Comparison of ENCODE assay signal across 28 mouse cellular contexts in the genomic region with DNA sequence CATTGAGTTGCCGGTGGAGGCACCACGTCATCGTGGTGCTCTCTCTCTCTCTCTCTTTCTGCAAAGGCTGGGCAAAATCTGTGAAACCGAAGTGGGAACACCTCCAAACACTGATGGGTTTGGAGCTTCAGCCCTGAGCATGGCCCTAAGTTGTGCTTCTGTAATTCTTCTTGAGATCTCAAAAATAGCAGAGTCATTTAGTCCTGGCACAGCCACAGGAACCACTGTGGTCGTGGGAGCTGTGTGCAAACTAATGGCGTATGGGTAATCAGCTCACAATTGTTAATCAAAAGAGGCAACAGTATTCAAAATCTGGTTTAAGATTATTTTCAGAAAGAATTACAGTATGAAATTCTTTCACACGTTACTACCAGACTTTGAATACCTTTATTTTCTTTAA.
"Had no signal": no experiment of that assay in that cellular context is flagged by ENCODE, and none has a peak within 500 bp of the region (broad histone marks: within the 10 kb centered on the region; RNA-seq: fewer than 3 reads in every experiment).

No protein-coding gene starts in this region.

- ATAC-seq: hindbrain, embryonic 16.5 days; inflammation-experienced regulatory T-cells, adult 6 months; intestine, embryonic 15.5 days; intestine, postnatal 0 days had no signal

- H3K27ac ChIP-seq: gastrocnemius, adult 2 months; heart, embryonic 13.5 days; heart, embryonic 15.5 days; hindbrain, embryonic 10.5 days; hindbrain, embryonic 12.5 days; hindbrain, embryonic 14.5 days; intestine, embryonic 15.5 days; layer of hippocampus, adult 2 months; left cerebral cortex, adult 2 months; limb, embryonic 10.5 days; limb, embryonic 12.5 days; liver, embryonic 13.5 days had no signal

- H3K4me1 ChIP-seq: heart, embryonic 13.5 days; heart, embryonic 15.5 days; hindbrain, embryonic 10.5 days; hindbrain, embryonic 12.5 days; intestine, embryonic 15.5 days; limb, embryonic 10.5 days; limb, embryonic 12.5 days; liver, embryonic 13.5 days had no signal

- H3K4me2 ChIP-seq: heart, embryonic 11.5 days; heart, embryonic 13.5 days; heart, embryonic 15.5 days; hindbrain, embryonic 12.5 days; hindbrain, embryonic 14.5 days; intestine, embryonic 15.5 days; limb, embryonic 12.5 days; liver, embryonic 11.5 days; liver, embryonic 13.5 days had no signal

- DNase-seq: gastrocnemius, adult 2 months; gastrocnemius, postnatal 10 days; gastrocnemius, postnatal 25 days; heart, adult 18-20 months; heart, postnatal 14 days; heart, postnatal 36 days; kidney, adult 18-20 months; kidney, adult 8-10 months; kidney, postnatal 10 days; kidney, postnatal 25 days; kidney, postnatal 4 days; liver; liver, embryonic 13.5 days had no signal

- H3K27me3 ChIP-seq: heart, embryonic 13.5 days; heart, embryonic 15.5 days; hindbrain, embryonic 12.5 days; intestine, embryonic 15.5 days; limb, embryonic 12.5 days; liver, embryonic 13.5 days had no signal

- H3K9me3 ChIP-seq: heart, embryonic 13.5 days; heart, embryonic 15.5 days; hindbrain, embryonic 10.5 days; hindbrain, embryonic 12.5 days; intestine, embryonic 15.5 days; limb, embryonic 10.5 days; limb, embryonic 12.5 days; liver, embryonic 13.5 days had no signal

- H3K36me3 ChIP-seq: heart, embryonic 13.5 days; heart, embryonic 15.5 days; hindbrain, embryonic 10.5 days; hindbrain, embryonic 12.5 days; intestine, embryonic 15.5 days; limb, embryonic 10.5 days; limb, embryonic 12.5 days; liver, embryonic 13.5 days had no signal

- H3K4me3 ChIP-seq: gastrocnemius, adult 2 months; heart, embryonic 13.5 days; heart, embryonic 15.5 days; hindbrain, embryonic 10.5 days; hindbrain, embryonic 12.5 days; intestine, embryonic 15.5 days; layer of hippocampus, adult 2 months; left cerebral cortex, adult 2 months; limb, embryonic 10.5 days; limb, embryonic 12.5 days; liver, embryonic 13.5 days had no signal

- H3K9ac ChIP-seq: heart, embryonic 13.5 days; heart, embryonic 15.5 days; hindbrain, embryonic 12.5 days; hindbrain, embryonic 14.5 days; intestine, embryonic 15.5 days; limb, embryonic 12.5 days; liver, embryonic 13.5 days had no signal
